Mouse (Mus musculus) small intestine, adult 2 months (tissue): Measurements from ENCODE around the gene Fam104a.

Source experiments
- CTCF ChIP-seq: fragments of 200-500 bp; IDR thresholded peaks from 2 replicates; pipeline ENCODE4 v1.5.1; 2012; ENCODE audit warnings: low read depth, mild to moderate bottlenecking, control low read depth, inconsistent platforms, low read length, moderate library complexity, mixed read lengths; ENCODE audit not compliant: insufficient replicate concordance, insufficient read length; ENCODE audit errors: extremely low read depth
- POLR2A ChIP-seq: fragments of 200-500 bp; IDR thresholded peaks from 2 replicates; pipeline ENCODE4 v1.6.1; 2012; ENCODE audit warnings: low read depth, mild to moderate bottlenecking, control low read depth, inconsistent platforms, low read length, moderate library complexity

DNA sequence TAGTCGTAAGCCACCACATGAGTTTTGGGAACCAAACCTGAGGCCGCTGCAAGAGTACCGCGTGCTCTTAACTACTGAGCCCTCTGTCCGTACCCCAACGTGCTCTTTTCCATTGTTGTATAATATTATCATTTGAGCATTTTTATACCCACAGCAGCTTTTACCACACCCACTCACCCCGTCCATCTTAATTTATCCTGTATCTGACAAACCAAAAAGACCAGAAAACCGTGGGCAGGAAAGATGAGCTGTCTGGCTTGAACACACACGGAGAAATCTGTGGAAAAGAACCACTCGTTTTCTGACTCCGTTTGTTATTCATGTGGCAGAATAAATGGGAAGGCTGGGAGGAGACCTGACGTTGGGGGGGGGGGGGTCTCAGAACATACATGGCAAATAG lies 6.6 kb upstream of the Fam104a start:
- no peak for TF ChIP-seq CTCF
- no peak for TF ChIP-seq POLR2A
